Mouse (Mus musculus) G1E-ER4 (cell line): Measurements from ENCODE around the gene Tamm41. TPM values are rescaled to one million over a fixed set of nuclear protein-coding genes. Genes with fewer than 3 reads are reported as not detected.

ENCODE experiments used
- GATA1 ChIP-seq: IDR thresholded peaks from one replicate; pipeline ENCODE4 v1.8.0; 2012; ENCODE audit warnings: low read length, inconsistent platforms
- polyA plus RNA-seq: library from polyadenylated mRNA; stranded (reverse); fragments of >175 nt; gene quantifications from 2 replicates; pipeline ENCODE4 v1.2.3, GENCODE M21; 2012

The Tamm41 gene
- 49.8 and 63.4 TPM in 2 replicates for polyA plus RNA-seq

DNA sequence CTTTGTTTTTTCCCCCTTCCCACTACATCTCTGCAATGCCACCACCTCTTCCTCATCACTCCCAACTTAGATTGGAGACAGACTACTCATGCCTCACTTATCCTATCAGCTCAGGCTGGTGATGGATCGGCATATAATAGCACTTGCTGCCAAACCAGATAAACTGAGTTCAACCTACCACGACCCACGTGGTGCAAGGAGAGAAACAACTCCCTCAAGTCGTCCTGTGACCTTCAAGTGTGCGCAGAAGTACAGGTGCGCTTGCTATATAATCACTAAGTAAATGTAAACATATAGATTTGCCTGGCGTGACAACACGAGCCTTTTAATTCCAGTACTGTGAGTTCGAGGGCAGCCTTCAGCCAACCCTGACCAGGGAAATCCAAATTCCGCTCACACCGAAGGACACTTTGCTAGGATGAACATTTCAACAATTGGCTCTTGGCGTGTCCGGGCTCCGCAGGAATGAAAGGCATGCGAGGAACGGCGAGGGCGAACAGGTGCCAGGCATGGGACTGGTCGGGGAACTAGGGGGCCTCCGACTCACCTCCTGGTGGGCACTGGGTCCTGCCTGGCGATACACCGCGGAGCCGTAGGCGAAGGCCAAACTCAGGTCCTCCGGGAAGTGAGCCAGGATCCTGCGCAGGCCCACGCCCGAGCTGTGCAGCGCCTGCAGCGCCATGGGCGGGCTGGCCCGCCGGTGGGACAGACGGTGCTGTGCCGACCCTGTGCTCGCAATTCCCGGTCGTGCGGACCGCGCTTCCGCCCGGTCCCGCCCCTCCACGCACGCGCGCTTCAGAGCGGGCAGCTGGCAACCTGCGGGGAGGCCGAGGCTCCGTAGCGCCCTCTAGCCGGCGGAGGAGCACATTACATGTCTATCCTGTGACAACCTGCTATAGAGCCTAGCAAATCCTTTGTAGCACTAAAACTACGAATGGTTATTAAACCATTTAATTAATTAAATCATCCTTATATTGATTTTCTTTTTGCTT is at the start of gene Tamm41:
Gene Tamm41, minus strand, starts transcription at position 774 of the 992 bp plus-strand sequence.
- TF ChIP-seq GATA1: no peak

GRCm38 (mm10) chr6:115085274-115085841 is 47.7 kb upstream of the Tamm41 start:
- no peak for TF ChIP-seq GATA1

DNA sequence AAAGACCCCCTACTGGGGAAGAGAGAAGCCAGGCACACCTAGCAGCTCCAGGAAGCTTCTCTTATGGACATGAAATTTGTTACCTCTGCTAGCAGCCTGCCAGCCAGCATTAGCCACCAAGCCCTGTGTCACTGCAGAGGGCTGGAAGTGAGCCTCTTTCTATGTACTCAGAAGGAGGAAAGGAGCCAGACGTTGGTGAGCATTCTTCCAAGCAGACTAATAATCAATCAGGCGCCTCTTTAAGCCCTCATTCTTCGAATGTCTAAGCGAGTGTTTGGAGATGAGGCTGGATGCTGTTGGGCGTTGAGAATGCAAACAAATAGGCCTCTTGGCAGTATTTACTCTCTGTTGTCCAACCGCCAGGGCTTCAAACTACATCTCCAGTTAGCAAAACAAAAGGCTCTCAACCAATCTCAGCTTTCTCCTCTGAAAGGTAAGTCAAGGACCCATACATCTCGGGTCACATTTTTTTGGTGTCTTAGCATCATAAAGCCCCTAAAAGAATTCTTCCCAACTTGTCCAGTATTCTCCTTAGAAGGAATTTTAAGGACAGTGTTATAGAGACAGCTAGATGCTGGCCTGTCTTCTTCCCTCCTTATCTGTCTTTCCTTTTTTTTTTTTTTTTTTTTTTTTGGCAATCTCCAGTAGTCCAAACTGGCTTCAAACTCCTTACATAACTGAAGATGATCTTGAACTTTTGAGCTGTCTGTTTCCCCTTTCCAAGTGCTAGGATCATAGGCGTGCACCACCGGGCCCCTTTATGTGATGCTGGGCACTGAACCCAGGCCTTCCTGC is 39.3 kb upstream of the Tamm41 start:
- TF ChIP-seq GATA1: no peak

DNA sequence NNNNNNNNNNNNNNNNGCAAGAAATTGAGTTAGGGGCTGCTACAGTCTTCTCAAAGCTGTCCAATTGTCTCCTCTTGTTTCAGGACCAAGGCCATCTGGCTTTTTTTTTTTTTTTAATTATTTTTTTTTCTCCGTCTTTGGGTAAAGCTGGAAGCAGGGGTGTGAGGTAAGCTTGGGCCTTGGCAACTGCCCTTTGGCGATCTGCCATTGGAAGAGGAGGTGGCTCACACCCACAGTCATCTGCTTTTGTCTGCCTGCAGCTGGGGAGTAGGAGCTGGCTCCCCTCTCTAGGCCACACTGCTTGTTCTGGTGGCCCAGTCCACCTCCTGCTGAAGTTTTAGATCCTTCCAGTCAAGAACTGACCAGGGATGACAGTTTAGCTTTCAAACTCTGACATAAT is 34.3 kb upstream of the Tamm41 start:
- no peak for TF ChIP-seq GATA1

DNA sequence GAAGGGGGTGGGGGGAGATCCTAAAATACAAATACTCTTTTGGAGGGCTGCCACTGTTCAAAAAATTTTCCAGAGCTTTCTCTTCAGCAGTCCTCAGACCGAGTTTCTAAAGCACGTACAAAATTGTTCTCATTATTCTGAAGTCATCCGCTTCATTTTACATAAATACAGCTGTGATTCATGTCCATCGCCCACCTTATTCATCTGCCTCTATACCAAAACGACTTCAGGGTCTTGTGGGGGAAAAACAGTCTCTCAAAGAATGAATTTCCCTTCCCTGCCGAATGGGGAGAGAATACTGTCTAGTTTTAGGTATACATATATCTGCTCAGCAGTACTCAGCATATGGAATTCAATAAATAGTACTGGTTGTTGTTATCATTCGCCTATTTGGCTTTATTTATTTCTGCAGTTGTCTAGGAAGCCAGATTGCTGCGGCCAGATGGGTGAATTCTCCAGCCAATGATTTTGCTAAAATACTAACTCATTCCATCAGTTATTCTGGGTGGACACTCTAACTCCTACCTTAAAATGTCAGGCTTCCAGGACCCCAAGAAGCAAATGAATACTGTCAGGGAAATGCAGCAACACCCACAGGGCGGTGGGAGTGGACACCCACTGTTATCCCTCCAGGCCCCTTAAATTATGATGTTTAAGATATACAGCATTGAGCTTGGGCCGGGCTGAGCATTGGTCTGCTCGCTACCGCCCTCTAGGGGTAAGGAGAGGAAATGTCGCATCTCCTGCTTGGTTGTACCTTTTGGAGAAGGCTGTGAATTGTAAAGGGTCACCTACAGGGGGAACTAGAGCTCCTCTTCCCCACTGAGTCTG is 27.9 kb upstream of the Tamm41 start:
- no peak for TF ChIP-seq GATA1

- TF ChIP-seq GATA1: no peak
These were observed 25.1 kb upstream of the Tamm41 start for GRCm38 (mm10) chr6:115062605-115063350.

DNA sequence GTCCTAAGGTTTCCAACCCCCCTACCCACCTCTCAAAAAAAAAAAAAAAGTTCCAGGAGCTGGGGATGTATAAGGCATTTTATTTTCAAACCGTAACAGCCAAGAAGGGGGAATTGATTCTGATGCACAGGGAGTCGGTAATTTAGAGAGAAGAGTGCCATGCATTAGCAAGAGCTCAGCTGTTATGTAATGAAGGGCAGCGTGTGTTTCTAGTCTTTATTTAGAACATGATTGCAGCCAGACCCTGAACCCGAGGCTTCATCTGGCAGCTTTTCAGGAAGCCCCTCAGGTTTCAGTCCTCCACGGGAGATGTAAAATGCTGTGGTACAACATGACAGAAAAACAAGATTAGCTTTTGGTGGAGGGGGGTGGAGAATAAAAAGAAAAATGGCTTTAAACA is 21.6 kb upstream of the Tamm41 start:
- no peak for TF ChIP-seq GATA1

GRCm38 (mm10) chr6:115056699-115057098 is 19.0 kb upstream of the Tamm41 start:
- TF ChIP-seq GATA1: no peak

DNA sequence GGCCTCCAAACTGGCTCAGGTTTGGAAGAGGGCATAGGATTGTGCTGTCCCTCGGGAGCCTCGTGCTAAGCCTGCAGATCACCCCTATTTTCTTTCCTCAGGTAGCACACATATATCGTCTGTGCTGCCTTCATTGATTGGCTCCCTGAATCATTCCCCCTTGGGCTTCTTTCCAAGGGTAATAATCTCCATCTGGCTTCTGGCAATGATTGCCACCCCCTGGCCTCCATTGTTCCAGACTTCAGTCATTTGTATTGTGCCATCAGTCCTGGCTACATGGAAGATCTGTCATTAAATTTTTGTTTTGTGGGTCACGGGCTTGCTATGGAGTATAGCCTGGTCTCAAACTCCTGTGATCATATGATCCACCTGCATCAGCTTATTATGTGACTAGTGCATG is 17.8 kb upstream of the Tamm41 start:
- no peak for TF ChIP-seq GATA1

- TF ChIP-seq GATA1: no peak
These were observed 14.0 kb upstream of the Tamm41 start for GRCm38 (mm10) chr6:115051586-115052197.

GRCm38 (mm10) chr6:115049015-115049414 is 11.3 kb upstream of the Tamm41 start:
- TF ChIP-seq GATA1: no peak

DNA sequence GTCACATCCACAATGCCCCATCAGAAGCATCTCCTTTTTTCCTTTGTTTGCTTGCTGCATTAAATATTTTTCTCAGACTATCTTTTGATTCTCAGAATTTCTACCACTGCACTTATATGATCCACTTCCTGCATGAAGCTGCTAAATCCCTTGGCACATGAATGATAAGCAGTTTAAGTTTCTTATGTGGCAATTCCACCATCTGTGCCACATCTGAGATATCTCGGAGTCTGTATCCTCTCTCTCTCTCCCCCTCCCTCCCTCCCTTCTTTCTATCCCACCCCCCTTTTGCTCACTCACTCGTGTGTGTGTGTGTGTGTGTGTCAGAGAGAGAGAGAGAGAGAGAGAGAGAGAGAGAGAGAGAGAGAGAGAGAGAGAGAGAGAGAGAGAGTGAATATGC is 10.1 kb upstream of the Tamm41 start:
- no peak for TF ChIP-seq GATA1

DNA sequence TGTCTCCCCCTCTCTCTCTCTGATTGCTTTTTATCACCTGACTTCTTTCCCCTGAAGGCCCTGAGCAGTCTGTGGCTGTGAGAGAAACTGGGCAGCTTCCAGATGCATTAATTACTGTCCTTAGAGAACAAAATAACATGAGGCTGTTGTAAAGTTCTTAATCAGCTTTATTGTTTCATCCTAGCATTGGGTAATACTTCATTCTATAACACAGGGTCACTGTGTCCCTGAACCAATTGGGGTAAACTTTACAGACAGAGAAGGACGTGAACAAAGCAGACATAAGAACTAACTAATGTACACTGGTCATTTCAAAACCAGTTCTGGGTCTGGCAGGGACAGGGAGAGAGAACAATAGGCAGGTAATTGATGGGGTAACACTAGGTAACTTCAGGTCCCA is 8.4 kb upstream of the Tamm41 start:
- no peak for TF ChIP-seq GATA1

- TF ChIP-seq GATA1: no peak
These were observed 7.0 kb upstream of the Tamm41 start for GRCm38 (mm10) chr6:115044709-115045108.
